Mouse (Mus musculus) WW6 (cell line): ENCODE results near the gene Wbp1.
A peak's percentile ranks its signal among the peaks of the same experiment; 100 is the strongest.

Experiments
- DNase-seq: peaks from one replicate; pipeline ENCODE4 v3.0.0-alpha.2; 2013; ENCODE audit warnings: low read depth, low spot score

Gene Wbp1

DNA sequence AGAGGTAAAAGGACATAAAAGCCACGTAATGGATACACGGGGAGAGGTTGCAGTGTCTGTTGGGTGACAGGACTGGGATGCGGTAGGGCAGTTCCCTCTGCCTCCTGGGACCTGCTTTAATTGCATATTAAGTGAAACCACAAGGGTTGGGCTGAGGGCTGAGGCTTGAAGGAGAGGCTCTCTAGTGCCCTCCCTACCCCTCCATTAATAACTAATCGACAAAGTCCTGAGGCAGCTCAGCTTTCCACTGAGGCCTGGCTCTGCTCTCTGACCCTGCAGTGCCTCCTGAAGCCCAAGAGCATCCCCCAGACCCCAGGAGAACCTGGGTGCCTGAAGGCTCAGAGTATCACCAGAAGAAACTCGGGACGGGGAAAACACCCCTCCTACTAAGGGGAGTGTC lies 36.9 kb downstream of the Wbp1 start:
- no peak for DNase-seq

DNA sequence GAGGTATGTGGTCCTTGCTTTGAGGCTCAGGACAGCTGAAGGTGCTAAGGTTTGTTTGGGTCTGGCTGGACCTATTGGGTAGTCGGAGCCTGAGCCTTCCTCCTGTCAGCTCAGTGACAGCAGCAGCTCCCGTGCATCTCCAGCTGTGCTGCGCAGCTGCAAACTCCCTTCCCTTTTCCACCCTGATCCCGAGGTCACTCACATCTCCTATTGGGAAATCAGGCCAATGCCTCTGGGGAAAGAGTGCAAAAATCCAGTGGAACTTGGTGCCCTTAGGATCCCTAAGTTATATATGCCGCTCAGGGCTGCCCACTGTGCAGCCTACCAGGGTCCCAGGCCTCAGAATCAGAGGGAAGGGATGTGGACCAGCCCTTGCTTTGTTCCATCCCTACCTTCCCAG lies 37.9 kb downstream of the Wbp1 start:
- DNase-seq: no peak

DNA sequence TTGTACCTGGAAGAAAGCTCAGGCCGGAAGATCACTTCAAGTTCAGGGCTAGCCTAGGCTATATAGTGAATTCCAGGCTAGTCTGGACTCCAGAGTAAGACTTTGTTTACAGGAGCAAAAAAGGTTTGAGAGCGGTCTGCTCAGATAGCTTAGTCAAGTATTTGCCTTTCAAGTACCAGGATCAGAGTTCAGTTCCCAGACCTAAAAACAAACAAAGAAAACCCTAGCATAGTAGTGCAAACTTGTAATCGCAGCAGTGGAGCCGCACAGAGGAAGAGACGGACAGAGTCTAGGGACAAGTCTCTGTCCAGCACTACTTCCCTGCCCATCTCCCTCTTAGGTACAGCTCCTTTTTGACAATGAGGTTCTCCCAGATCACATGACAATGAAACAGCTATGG lies 41.1 kb downstream of the Wbp1 start:
- DNase-seq: no peak

DNA sequence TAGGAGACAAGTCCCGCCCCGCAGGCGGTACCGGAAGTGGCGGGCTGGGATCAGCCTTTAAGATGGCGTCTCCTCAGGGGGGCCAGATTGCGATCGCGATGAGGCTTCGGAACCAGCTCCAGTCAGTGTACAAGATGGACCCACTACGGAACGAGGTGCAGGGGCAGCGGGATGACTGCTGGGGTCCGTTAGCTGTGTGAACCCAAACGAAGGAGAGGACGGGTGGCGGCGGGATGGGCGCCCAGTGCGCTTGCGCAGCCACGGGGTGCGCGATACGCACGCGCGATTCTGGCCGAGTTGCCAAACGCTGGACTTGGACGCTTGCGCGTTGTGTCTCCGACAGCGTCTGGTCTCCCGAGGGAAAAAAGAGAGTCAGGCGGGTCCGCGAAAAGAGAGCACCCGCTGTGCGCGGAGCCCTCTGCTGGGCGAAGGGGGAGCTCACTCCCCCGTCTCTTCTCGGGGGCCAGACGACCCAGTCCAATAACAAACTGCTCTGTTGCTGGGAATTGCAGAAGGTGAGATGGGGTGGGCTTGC lies 43.0 kb downstream of the Wbp1 start:
- DNase-seq: peak; percentile 93

DNA sequence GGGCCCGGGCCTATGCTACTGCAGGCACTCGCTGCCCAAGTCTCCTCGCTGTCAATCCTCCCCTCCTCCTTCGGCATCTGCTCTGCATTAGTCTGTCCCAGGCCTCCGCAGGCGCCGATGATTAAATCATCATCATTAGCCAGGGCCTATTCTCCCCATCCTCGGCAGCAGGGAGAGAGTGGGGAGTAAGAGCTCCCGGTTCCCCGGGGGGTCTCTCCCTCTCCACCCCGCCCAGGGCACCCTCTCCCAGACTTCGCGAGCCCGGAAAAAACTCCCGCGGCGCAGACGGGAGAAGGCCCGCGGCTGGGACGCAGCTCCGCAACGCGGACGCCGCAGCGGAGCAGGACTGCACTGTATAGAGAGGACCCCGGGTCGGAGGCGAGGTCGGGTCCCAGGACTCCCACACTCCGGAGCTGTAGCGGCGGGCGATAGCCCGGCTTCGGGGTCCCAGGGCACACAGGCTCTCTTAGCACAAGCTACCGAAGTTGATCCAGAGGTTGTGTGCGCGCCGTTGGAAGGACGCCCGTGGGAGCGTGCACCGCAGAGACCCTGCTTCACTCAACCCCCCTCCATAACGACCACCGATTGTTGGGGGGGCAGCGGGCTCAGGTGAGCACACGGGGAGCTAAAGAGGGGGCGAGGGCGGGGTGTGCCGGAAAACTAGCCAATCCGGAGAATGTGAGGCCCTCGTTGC lies 43.6 kb downstream of the Wbp1 start, which contains the start of gene Pcgf1:
Gene Pcgf1 (plus strand): TSS at position 240 of the 694 bp plus-strand sequence.
- DNase-seq: no peak

DNA sequence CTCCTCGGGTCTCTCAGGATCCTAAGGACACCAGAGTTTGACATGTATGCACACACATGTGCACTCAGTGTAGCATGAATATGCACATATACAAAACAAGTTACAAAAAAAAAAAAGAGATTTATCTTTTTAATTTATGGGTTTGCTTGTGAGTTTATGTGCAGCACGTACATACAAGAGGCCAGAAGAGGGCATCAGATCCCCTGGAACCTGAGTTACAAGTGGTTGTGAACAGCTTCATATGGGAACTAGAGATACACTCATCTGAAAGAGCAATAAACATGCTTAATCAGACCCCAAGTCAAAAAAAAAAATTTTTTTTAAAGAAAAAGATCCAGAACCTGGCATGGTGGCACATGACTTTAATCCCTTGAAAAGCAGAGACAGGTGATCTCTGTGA lies 46.4 kb downstream of the Wbp1 start:
- DNase-seq: no peak

DNA sequence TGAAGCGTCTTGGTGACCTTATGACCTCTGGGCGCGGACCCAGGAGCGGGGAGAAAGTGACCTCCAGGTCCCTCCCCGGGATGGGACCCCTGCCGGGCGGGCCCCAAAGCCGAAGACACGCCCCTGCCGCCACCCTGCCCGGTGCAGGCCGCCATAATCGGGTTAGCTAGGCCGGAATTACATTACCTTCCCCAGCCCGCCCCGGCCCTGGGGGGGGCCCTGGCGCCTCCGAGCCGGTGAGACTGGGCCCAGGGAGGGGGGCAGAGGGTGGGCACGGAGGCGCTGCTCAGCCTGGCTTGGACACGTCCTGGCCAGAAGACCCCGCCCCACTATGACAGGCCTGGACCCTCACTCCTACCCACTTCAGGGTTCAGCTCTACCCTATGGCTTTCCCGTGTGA lies 50.1 kb downstream of the Wbp1 start:
- no peak for DNase-seq

DNA sequence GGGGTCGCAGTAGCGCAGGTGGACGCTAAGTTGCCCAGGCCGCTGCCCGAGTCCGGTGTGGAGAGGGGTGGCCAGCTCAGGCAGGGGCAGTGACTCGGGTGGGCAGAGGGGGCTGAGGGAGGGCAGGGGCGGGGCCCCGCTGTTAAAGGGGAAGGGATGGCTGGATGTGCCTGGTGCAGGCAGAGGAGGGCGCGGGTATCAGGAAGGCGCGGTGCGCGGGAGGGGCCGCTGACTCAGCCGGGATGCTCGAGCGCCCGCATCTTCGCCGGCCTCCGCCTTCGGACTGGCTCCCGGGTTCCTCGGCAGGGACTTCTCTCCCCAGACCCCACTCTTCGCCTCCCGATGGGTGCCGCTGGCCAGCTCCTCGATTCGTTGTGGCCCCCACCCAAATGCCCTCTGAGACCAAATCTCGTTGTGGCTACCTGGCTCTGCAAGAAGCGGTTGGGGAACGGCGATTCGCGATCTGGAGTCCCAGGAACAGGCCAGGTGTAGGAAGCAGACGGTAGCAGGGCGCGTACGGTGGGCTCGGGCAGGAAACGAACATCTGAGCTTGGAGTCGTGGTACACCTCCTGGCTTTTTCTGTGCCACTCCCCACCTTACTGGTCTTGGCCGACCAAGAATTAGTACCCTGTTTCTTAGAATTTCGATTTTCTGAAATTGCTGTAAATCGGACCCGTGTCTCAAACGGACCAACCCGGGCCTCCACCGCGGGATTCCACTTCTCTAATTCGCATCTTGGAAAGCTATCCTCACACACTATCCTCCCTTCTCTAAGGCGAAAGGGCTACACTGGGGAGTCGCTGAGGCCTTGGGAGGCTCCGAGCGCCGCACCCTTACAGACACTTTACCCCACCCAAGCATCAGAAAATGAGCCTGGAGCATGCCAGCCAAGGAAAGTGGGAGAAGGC lies 50.8 kb downstream of the Wbp1 start:
- no peak for DNase-seq

DNA sequence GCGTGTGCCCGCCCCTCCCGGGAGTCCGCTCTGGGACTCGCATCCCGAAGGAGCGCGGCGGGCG lies 51.3 kb downstream of the Wbp1 start, which contains the start of gene Tlx2:
Gene Tlx2 (minus strand): TSS at position 47 of the 64 bp plus-strand sequence.
- DNase-seq: no peak

DNA sequence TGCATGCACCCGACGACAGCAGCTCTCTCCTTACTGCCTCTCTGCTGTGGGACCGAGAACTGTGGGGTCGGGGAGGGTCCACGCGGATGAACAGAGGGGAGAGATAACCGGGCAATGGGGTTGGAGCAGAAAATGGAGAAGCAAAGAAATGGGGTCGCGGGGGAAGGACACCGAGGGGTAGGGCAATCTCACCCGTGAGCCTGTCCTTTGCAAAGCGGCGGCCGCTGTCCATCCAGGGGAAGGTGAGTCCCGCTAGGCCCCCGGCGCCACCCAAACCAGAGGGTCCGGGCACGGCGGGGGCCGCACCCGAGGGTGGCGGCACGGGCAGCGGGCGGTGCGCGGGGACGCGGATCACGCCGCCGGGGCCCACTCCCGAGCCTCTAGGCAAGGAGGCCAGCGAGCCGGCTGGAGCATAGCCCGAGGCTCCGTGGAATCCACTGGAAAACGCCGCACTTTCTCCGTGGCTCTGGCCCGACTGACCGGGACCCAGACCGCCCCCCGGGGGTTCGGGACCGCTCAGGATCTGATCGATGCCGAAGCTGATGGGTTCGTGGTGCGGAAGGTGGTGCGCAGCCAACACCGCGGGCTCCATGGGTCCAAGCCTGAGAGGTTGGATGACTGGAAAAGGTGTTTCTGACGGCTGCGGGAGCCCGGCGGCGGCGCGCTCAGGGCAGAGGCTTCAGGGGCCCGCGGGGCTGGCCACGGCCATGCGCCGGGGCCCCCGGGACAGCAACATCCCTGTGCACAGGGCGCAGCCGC lies 51.7 kb downstream of the Wbp1 start:
- DNase-seq: no peak
